Mouse (Mus musculus) retina, postnatal 1 day (tissue): ENCODE measurements around the gene Rab5c.
A peak's percentile ranks its signal among the peaks of the same experiment; 100 is the strongest.

Experiments
- DNase-seq: peaks from one replicate; pipeline ENCODE4 v3.0.0-alpha.2; 2012

The Rab5c gene

DNA sequence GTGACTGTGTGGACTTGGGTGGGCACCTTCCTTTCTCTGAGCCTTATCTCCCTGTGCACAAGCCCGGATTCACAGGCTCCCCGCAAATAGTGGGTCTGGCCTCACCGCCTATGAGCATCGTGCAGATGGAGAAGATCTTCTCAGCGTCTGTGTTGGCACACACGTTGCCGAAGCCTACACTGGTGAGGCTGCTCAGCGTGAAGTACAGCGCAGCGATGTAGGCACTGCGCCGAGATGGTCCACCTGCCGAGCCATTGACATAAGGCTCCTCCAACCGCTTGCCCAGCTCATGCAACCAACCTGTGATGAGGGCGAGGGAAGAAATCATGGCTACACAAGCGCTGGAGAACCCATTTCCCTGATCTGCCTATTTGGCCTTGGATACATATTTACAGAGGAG, 12.1 kb upstream of the Rab5c start:
- DNase-seq, result no peak

DNA sequence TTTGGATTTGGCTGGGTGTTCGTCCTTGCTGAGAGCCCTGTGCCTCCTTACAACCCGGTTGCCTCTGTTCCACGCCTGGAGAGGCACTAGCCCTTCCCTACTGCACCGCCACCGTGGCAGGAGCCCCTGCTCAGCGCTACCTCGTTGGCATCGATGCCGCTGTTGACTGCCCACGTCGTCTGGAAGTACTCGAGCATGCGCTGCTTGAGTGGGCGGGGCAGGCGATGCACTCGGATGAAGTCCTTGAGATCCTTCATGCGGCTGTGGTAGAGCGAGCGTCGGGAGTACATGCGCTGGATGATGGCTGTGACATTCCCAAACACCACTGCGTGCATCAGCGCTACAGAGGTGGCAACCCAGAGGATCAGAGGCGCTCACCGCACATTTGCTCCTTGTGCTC, 11.5 kb upstream of the Rab5c start:
- DNase-seq, result no peak

DNA sequence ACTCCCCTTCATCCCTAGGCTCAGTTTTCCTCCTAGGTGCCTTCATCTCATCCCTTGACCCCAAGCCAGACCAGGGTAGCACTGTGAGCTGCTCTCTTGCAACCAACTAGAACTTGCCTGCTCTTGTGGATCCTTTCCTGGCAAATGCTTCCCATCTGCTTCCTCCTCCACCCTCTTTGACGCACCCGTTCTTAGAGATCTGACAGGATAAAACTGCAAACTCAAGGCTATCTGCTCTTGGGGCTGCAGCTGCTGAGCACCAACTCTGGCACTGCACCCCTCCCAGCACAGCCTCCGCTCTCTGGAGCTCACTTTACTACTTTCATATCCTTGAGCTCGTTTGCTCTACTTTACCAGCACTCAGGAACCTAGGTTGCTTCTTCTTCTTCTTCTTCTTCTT, 10.6 kb upstream of the Rab5c start:
- no peak for DNase-seq

DNA sequence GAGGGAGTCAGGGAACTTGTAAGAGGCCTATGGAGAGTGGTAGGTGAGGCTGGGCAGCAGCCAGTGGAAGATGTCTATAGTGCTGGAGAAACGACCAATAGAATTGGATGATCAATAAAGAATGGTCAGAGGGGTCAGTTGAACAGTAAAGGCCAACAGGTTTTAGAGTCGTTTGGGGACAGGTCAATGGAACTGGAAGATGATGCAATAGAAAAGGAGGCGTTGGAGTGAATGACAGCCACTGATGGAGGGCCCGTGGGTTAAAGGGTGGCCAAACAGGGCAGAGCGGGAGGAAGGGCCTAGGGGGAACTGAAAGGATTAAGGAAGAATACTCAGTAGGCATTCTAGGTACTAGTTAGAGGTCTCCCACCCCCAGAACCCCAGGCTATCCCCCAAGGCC, 9.1 kb upstream of the Rab5c start:
- no peak for DNase-seq

DNA sequence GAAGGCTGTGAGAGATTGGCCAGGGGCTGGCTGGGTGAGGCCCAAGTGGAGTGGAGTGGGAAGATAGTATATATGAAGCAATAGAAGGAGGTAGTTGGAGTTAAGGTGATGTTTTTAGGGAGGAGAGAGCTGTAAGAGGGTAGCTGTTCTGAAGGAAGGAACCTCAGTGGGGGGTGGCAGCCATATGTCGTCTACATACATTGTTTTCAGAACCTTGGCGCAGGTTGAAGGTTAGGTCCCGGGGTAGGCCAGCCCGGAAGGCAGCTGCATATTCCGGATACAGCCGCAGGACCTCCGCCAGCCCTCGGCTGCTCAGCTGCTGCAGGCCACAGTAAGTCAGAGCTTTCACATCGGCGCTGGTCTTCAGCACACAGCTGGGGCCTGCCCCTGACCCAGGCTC, 8.5 kb upstream of the Rab5c start:
- no peak for DNase-seq

DNA sequence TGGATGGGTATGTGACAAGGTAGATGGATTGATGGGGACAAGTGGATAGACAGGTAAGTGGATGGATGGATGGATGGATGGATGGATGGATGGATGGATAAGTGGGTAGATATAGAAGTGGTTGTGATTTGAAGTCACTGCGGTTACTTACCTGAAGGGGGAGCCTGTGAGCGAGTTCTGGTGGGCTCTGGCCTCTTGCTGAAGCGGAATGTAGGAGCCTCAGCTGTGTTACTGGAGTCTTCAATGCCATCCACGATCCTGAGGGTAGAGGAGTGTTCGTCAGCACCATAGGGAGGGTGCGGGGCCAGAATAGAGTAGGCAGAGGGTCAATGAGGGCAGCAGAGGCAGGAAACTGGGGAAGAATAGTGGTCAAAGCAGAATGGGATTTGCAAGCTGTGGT, 7.1 kb upstream of the Rab5c start:
- DNase-seq, result peak; percentile 77

DNA sequence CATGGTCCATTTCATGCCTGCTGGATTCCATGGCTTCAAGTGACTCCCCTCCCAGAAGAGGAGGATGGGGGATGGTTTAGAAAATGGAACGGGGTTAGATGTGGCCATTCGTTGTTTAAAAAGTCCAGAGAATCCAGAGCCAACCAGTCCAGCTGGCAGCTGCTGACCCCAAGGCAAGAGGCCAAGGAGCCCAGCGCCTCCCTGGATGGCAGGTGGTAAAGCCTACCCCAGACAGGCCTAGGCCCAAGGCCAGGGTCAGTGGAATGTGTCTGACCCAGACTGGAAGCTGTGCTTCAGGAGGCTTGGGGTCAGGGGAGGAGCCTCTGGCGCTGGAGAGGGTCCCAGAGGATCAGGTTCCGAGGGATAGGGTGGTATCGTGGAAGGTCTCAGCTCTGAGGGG, 3.3 kb upstream of the Rab5c start:
- no peak for DNase-seq

DNA sequence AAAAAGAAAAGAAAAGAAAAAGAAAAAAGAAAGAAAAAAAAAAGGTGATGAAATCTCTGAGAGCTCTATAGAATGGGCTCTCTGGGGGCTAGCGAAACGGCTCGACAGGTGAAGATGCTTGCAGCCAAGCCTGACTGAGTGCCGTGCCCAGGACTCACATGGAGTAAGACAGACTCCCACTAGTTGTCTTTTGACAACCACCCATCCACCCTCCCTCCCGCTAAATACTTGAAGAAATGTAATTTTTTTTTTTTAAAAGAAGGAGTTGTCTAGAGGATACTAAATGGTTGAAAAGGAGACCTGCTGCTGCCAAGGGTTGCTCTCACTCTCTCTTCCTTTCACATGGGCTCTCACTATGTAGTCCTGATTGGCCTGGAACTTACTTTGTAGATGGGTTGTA, 734 bp upstream of the Rab5c start:
- DNase-seq, result no peak

DNA sequence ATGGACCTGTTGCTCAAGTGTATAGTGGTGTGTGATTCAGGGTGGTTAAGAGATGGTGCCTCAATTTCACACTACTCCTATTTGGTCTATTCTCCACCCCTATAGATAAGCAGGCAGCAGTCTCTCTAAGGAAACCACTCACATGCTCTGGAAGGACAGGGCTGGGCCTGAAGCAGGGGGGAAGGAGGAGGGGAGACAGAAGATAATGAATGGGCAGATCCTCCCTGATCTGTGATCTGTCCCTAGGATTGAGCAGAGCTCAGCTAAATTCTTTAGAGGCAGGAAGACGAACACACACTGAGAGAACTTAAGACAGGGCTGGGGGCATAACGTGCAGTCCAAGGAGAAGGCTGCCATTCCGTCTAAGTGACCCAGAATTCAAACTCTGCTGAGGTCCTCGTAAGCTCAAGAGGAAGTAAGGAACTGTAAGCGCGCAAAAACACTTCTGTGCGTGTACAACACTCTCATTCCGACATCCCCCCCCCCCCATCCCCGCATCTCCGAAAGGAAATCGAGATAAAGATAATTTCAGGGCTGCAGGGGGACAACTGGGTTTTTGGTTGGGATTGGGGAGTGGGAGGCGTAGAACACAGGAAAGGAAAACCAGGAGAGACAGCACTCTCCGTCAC, 796 bp downstream of the Rab5c start:
- DNase-seq, result no peak

DNA sequence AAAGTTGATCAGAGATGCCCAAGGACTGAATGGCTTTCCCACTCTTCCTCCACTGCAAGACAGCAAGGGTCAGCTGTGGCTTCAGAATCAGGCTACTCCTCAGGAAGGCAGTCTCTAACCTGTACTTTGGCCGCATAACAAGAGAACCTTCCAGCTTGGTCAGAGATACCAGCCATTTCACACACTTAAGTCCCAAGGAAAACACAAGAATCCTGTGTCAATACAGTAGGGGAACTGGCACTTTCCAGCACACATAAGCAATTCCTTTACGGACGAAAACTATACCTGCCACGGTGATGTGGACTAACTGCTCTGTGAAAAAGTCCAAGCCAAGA, 1.3 kb downstream of the Rab5c start:
- DNase-seq, result no peak

DNA sequence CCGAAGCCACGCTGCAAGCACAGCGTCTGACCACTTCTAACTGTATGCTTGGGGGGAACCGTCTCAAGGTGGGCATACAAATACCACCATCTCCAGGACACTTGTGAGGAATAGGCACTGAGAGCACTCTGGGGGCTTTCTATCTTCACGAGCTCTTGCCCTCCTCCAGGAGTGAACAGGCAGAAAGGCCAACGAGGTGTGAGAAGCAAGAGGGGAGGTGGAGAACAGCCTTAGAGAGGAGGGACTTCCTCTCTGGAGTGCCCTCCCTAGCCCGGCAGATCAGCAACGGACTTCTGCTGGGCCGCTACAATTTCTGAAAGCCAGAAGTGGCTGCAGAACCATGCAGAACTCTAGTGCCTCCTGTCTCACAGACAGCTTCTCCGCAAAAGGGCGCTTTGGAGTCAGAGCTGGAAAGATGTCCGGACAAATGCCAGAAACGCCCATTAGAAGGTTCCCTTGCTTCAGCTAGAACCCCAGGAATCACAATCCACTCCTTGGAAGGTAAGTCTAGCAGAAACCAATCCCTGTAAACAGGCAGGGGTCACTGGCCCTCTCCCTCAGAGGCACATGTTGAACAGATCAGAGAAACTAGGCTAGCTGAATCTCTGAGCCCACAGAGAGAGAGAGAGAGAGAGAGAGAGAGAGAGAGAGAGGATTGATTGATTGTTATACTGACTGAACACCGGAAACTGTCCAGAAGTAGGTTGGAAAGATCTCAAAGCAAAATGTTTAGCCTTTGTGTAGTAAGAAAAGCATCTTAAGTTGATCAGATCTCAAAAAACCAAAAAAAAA, 1.9 kb downstream of the Rab5c start:
- DNase-seq, result no peak

DNA sequence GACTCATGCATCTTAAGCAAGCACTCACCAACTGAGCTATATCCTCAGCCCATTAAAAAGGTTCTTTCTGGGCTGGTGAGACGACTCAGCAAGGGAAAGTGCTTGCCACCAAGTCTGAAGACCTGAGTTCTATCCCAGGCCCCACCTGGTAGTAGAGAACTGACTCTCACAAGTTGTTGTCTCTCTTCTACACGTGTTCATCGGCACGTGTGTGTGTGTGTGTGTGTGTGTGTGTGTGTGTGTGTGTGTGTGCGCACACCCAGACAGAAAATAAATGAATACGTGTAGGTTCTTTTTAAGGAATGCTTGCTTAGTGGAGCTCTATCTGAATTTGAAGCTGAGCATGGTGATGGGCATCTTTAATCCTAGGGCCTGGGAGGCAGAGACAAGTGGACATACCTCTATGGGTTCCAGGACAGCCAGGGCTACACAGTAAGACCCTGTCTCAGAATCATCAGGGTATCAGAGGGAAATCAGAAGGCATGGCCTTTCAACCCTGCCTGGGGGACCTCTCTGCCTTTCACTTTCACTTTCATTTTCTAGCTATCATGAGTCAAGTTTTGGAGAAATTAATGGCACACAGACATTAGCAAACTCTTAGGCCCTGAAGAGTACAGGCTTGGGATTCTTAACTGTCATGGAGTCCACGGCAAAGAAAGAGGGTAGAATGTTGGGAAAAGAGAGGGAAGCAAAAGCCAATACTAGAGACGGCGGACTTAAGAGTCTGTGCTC, 2.7 kb downstream of the Rab5c start:
- no peak for DNase-seq

DNA sequence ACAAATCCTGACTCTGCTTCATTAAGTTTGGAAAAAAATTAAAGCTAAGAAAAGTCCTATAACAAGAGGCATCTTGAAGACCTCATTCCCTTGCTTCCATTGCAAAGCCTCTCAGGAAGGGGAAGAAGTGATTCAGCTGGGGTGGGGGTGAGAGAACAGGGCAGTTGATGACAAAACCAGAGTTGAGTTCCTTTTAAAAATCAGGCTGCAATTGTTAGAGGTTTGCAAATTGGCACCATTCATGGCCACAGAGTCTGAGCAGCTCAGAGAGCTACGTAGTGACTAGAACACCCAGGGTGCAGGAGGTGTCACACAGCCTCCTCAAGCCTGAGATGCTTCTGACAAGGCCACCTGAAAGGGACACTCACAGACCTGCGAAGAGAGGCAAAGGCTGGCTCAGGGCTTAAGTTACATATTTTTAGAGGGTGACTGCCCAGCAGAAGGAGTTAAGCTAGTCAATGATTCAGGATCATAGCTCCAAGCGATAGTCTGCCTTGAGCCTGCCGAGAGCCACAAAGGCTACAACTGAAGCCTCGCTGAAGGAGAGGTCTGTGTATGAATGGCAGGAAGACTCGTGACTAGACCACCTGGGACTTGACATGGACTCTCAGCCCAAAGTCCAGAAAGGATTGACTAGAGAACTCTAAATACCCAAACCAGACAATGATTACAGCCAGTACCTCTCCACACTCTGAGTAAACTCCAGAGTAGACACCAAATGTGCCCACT, 7.4 kb downstream of the Rab5c start:
- no peak for DNase-seq

DNA sequence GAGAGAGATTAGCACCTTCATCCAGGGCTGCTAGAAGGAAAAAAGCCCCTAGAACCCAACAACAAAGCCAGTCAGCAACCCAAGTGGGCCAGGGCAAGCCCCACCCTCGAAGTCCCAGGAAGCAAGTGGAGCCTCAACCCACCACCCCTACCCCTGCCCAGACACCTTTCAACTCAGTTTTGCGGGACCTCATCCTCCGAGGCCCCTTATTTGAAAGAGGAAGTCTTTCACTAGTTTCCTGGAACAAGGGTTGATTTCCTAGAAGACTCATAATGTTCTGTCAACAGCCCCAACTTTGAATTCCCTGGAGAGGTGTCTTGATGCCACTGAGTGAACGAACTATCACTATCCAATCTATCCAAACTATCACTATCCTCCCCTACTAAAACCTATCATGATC, 8.0 kb downstream of the Rab5c start:
- DNase-seq, result no peak

DNA sequence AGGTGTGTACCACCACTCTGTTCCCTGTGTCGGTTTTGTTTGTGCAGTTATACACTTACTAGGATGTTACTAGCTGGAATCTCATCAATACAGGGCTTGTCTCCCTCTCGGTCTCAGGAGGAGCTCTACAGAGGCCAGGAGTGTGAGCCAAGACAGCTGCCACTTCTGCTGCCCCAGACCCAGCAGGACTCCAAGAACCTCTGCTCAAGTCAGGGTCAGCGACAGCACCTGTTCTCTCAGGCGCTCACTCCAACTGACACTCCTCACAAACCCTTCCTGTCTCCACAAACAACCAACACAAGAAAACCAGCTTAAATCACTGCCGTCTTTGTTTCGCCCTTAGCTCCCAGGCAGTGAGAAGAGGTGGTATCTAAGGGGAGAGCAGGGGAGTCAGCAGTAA, 9.4 kb downstream of the Rab5c start:
- DNase-seq, result no peak

DNA sequence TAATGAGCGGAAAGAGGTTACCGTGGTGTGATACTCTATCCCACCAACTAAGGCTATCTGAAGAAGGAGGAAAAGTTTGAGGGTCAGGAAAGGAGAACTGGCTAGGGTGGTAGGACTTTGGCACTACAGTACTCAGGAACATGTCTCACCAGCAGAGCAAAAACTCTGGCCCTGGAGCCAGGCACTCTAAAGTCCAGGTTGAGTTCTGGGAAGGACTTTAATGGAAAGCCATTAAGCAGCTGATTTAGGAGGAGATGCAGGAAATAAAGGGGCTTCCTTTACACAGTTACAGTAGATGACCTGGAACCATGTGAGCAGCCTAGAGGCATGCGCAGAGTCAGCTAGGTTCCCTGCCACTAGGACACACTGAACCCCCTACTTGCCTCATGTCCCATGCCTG, 10.8 kb downstream of the Rab5c start:
- no peak for DNase-seq

DNA sequence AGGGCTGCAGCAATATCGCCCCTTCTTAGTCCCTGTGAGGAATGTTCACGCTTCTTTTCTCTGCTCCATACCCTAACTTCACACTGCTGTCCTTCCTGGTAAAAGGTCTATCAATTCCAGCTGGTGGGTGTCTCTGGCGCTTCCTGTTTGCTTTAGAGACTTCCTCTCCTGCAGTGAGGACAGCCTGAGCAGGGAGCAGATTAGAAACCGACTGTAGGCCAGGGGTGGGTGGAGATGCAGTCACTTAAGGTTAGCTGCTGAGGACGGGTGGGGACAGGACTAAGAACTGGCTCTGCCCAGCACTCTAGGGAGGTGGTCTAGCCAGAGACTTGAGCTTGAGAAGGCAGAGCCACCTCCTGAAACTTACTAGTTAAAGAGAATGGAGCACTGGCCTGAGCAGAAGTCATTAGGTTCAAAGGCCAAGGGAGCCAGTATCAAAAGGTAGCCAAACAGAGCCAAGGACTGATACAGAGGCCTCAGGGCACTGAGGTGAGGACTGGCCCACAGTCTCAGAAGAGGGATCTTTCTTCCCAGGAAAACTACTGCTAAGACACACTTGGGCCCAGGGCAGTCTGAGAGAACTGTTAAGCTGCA, 13.0 kb downstream of the Rab5c start:
- DNase-seq, result no peak

DNA sequence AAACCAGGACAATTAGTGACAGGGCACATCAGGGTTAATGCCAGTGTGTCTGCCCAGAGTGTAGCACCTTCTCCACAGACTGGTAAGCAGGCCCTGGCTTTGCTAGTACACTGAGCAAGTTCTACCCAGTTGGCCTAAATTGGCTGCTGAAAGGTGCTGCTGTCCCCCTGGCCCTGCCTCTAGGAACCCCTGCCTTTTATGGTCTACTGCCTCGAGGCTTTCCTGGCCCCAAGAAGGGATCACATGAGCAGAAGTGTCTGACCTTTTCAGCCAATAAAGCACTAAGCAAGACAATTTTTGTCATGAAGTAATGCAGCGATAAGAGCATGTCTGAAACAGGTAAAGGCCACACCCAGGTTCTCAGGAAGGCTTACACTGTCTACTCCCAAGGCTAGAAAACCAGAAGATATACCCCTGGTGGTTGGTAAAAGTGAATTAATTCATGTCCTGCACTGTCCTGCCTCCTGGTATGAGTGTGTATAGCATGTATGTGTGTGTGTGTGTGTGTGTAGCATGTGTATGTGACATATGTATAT, 15.5 kb downstream of the Rab5c start:
- no peak for DNase-seq

DNA sequence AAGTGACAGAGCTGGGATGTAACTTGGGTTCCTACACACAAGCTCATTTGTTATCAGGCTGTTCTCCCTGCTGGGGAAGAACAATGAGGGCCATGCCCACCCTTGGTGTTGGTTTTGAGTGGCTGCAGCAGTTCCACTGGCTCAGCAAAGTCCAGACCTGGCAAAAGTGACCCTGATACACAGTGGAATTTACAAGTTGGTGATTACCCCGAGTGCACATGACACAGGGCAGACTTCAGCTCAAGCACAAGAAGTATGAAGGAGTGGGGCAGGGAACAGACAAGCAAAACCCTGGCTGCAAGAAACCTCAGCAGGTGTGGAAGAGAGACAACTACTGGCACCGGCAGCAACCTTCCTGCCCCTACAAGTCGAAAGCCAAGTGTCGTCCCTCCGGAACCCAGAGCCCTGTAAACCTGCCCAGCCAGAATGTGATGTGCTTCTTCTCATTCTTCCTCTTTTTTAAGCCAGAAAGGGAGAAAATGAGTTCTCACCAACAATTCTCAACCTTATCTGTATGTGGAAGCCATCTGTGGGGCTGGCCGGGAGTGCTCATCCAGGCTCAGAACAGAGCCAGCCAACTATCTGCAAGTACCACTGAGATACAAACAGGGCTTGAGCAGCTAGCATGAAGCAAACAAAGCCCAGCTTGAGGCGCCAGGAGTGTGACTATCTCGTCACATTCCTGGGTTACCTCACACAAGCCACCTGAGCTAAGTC, 16.1 kb downstream of the Rab5c start:
- no peak for DNase-seq

DNA sequence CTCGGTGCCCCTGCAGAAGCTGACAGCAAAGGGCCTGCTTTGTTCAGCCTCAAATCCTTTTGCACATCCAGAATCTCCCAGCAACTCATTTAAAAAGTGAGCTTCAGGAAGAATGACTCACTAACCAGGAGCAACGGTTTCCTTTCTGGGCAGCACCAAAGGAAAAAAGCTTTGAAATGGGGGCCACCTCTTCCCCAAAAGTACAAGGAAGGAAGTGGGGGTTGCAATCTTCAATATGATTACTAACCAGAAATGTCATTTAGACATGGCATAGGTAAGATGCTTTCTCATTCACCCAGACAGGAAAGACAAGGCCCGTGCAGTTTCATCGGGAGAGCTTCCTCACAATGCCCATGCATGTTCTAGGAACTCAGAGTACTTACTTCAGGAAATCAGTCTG, 16.8 kb downstream of the Rab5c start:
- DNase-seq, result no peak

DNA sequence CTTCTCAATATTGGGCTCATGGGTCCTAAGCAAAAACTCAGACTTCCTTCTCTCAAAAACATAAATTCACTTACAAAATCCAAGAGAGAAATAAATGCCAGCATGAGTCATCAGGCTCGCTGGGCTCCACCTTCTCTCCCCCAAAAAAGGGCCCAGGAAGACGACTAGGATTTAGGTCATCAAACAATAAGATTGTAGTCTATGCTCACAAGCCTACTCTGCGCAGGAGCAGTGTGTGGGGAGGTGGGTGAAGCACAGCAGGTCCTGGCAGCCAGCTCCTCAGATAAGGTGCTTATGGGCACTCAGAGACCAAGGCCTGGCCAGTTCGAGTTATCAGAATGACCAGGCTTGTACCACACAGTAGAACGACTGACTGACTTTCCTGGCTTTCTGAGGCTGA, 17.7 kb downstream of the Rab5c start:
- DNase-seq, result no peak

DNA sequence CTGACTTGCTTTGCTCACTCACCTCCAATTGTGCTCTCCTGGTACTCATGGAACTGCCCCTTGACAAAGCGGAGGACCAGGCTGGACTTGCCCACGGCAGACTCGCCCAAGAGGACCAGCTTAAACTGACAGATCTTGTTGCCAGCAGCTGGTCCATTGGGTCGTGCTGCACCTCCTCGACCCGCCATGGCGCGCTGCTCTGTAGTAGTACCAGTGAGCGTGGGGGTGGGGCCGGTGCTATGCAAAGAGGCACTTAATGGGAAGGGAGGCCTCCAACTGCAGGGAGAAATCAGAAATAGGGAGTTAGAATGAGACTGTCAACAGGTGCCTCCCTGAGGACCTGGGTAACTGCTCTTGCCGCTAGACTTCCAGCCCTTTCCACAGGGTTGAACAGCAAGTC, 18.1 kb downstream of the Rab5c start:
- DNase-seq, result no peak
